Mouse (Mus musculus) right cerebral cortex, adult 18-20 months (tissue): ENCODE measurements around the gene Slc24a3.
A peak's percentile ranks its signal among the peaks of the same experiment; 100 is the strongest.

ENCODE experiments used
- DNase-seq: peaks from one replicate; pipeline ENCODE4 v3.0.0; 2022; ENCODE audit warnings: mixed read lengths

Slc24a3 gene

GRCm38 (mm10) chr2:145288501-145288900 is 120.9 kb downstream of the Slc24a3 start:
- DNase-seq = no peak

DNA sequence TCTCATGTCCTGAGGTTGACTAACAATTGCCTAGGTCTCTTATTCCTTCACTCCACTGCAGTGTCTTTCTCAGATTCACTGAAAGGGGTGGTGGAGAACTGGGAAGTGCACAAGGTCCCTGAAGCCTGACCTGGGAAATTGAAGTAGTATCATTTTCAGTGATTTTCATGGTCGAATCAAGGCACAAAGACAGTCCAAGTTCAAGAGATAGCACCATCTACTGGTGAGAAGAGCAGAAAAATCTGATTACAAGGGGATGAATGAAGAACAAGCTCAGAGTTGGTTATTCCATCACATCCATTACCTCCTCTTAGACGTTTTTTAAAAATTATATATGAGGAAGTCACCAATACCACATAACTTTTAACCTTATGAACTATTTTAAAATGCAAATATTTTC is 123.9 kb downstream of the Slc24a3 start:
- DNase-seq = no peak

- no peak for DNase-seq
These were observed 124.6 kb downstream of the Slc24a3 start for GRCm38 (mm10) chr2:145292196-145292595.

- no peak for DNase-seq
These were observed 125.3 kb downstream of the Slc24a3 start for GRCm38 (mm10) chr2:145292816-145293215.

GRCm38 (mm10) chr2:145296906-145297305 is 129.4 kb downstream of the Slc24a3 start:
- DNase-seq = no peak

DNA sequence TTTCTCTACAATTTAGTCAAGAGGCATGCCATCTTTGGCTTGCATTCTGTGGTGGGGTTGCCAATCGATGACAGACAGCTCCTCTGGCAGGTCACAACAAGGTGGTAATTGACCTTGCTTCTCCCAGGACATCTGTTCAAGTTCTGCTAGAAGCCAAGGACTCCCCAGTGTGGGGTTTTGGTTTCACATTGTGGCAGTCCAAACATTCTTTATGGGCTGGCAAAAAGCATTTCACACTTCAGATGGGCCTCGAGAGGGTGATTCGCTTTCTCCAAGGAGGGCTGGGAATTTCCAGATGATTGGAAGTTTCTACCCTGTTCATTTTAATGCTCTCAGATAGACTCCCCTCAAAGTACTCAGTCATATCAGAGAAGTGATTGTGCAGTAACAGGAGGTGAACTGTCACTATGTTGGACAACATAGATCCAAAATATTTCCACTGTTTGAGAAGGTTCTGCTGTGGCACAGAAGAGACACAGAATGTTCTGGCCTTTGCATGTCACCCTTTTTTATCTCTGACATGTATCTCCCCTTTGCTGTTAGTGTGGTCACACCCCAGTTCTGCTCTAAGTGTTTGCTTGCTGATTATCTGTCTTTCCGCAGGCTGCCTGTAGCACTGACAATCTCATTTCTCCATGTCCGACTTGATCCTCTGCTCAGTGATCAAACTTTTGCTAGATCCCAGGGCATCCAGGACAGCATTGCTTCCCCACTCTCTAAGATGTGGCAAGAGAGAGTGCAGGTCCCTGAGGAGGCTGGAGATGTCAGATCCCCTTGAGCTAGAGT is 132.6 kb downstream of the Slc24a3 start:
- no peak for DNase-seq

DNA sequence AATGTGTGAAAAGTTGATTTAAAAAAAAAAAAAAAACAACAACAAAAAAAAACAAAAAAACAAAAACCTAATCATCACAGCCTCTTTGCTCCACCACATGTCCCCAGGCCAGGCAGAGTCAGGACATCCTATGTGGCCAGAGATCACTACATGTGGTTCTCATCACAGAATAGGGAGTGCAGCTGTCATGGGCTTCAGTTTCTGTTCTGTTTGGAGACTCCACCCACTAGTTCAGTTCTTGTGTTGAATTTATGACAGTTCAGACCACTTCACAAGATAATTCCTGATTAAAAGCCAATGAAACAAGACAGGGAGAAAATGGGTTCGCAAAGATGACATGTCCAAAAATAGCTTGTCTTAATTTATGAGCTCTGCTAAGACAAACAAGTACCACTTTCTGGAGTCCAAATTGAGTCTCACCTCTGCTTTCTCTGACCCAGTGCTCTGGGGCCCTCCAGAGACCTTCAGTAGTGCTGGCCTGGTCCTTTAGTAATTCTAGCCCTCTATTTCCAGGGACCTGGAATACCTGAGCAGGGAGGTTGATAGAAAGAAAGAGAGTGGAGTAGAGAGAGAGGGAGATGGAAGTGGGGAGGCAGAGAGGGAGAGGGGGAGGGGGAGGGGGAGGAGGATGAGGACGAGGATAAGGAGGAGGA is 139.8 kb downstream of the Slc24a3 start:
- DNase-seq = no peak

DNA sequence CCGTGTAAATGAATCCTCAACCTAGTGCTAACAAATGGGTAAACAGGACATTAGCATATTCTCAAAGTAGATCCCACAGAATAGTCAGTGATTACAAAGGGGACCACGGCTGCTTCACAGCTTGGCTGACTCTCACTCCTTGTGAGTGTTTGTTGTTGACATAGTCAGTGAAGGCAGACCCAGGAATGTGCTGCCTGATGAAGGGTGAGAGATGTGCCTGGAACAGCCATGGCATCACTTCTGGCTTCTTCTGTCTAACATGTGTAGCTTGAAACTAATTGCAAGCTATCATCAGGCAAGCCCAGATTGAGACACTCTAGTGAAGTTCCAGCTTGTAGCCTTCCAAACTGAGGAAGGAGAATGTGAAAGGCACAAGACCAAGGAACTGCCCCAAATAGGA is 151.4 kb downstream of the Slc24a3 start:
- DNase-seq = no peak

DNA sequence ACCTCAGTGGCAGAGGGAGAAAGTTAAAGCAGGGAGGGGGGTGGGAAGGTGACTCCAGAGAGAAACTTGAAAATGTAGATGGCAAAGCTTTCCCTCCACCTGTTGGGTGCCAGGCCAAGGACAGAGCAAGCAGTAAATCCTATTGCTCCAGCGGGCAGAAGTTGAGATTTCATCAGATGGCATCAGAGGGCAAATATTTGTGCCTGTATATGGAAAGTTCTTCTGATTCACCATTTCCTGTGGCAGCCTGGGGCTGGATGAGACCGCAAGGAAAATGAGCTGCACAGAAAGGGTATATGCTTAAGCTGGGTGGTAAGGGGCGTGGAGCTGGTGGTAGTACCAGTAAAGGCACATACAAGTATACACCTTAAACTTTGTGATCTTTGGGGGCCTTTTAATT is 153.7 kb downstream of the Slc24a3 start:
- no peak for DNase-seq

DNA sequence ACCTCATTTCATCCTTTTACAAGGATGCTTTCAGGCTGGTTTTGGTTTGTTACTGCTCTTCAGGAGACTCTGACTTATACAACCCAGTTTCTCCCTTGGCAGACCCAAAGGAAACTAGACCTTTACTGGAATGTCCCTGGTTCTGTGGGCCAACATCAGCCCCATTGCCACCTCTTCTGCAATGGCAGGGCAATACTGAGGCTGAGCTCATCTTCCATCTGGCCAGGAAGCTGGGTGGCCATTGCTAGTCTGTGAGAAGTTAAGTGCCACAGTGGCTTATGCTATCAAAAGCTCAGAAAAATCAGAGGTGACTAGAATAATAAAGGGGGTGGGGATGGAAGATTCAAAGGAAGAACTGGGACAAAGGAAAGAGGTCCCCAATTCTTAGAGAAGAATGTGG is 154.2 kb downstream of the Slc24a3 start:
- no peak for DNase-seq

DNA sequence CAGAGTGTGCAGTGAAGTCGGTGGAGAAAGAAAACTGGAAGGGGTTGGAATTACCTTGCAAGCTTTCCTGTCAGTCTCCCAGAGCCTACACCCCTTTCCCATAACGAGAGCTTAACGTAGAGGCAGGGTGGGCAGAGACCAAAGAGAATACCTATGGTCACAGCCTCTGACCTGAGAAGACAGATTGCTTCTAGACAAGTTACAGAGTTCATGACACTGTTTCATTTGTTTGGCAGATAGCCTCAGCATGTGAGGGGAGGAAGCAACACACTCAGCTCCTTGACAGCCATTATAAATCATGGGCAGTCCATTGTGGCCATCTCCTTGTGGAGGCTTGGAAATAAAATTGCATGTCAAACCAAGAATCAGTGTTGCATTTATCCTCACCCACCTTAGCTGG is 156.9 kb downstream of the Slc24a3 start:
- DNase-seq = no peak

GRCm38 (mm10) chr2:145325852-145326251 is 158.3 kb downstream of the Slc24a3 start:
- DNase-seq = no peak

GRCm38 (mm10) chr2:145326544-145326943 is 159.0 kb downstream of the Slc24a3 start:
- DNase-seq = no peak

DNA sequence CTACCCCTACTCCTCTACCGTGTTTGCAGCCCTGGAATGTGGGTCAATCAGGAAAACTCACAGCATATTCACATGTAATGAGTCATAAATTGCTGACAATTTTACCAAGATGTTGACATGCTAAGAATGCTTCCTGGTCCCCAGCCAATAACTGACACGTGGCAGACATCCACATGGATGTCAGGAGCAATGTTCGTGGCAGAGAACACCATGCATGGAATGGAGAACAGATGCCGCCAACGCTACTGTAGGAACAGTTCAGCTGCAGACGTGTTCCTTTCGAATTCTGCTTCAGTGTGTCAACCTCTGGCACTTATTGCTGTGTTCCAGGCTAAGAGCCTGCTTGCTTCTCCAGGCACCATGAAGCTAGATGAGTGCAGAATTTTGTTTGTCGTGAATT is 162.2 kb downstream of the Slc24a3 start:
- peak; percentile 33 for DNase-seq

DNA sequence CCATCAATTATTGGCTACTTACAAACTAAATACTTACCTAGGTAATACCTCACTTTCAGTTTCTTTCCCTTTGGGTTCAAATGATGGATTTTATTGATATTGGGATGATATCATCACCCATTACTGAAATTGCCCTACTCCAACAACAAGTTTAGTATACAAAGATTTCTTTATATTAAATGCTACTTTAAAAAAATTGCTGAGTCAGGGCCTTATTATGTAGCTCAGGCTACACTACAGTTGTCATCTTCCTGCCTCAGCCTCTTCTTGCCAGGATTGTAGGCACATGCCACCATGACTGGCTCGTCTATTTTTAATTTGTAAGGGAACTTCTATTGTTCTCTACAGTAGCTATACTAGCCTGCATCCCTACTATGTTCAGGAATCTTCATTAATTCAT is 164.0 kb downstream of the Slc24a3 start:
- no peak for DNase-seq

GRCm38 (mm10) chr2:145333466-145333865 is 165.9 kb downstream of the Slc24a3 start:
- no peak for DNase-seq

DNA sequence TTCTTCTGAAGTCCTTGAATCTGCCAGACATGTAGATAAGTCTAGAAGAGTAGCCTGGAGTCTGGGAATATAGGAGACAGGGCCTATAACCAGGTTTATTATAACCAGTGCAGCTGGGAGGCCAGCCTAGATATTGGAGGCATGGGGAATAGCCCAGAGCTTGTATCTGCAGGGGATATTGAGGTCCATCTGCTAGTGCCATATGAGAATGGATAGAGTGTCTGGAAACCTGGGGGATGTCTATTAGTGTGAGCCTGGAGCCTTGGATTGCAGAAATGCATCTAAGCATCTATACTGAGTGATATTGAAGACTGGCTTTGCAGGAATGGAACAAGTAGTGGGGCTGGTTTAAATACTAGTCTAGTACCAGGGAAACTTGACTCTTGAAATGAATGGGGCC is 168.9 kb downstream of the Slc24a3 start:
- no peak for DNase-seq

DNA sequence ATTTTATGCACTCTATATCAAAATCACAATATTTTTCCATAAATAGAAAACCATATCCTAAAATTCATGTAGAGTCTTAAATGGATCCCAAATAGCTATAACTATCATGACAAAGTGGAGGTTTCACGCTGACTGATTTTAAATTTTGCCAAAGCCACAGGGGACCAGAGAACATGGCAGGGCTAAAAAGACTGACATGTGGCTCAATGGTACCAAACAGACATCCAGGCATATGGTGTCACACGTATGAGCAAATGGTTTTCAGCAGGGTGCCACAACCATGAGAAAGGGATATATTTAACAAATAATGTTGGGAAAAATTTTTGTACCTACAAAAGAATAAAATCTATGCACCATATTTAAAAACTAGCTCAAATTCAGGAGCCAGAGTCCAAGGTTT is 173.3 kb downstream of the Slc24a3 start:
- no peak for DNase-seq

DNA sequence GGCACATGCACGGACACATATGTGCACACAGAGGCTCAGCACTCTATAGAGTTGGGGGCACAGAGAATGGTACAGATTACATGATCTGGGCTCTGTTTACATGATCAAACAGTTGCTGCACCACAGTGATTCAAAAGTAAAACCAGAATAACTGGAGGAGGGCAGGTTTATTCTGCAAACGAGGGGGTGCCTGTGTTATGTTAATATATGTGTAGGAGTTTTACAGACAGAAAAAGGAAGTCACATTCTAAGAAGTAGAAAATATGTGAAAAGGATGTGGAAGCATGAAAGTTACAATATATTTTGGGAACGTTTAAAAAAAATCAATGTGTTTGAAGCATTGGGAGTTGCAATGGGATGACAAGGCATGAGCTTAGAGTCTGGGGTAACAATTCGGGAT is 175.4 kb downstream of the Slc24a3 start:
- DNase-seq = peak; percentile 12

DNA sequence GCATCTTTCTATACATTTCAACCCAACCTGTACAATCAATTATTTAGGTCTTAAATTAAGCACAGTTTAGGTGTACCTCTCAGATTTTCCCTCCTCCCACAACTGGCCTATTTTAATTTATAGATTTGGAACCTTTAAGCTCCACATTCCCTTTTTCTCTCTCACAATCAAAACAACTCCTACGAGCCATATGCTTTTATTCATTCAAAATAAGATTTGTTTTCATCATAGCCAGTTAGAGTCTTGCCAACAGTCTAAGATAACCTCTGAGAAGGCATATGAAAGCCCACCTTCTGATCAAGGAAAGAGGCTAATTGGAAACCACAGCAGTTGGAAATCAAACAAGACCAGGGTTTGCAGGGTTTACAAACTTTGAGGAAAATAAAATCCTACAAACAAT is 177.0 kb downstream of the Slc24a3 start:
- no peak for DNase-seq

DNA sequence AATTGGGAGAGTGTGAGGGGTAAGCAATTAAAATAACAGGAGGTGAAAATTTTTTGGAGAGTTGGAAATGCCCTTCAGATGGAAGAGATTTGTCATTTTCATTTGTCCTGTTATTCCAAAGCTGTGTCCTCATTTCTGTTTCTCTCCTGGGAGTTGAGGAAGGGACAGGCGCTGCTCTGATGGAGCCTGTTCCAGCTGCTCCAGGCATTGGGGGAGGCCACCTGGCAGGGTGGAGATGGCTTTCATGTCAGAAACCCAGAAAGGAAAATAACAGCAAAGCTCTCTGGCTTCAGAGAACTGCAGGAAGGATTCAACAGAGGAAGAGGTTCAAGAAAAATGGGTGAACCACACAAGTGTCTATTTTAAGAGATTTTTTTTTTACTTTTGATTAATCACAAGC is 186.2 kb downstream of the Slc24a3 start:
- no peak for DNase-seq

GRCm38 (mm10) chr2:145358236-145358942 is 190.8 kb downstream of the Slc24a3 start:
- DNase-seq = no peak

GRCm38 (mm10) chr2:145363604-145364003 is 196.1 kb downstream of the Slc24a3 start:
- no peak for DNase-seq

DNA sequence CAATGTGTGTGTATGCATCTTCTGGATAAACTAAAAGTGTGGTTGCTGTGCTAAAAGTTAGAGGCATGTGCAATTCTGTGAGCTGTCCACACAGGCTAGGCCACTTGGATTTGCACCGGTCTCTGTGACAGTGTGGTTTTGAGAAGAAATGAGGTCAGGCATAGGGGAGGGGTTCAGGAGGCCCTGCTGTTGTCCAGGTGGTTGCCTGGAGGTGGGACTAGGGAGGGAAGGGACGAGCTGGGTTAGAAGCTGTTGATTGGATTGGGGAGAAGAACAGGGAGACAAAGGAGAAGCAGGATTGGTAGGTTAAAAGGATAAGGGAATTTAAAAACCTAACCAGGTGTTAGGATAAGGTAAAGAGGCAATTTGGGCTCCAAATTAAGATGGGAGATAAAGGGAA is 201.1 kb downstream of the Slc24a3 start:
- DNase-seq = no peak
